Mouse (Mus musculus) myocyte (in vitro differentiated cells): Measurements from ENCODE around the gene RPS10-NUDT3. TPM values are rescaled to one million over a fixed set of nuclear protein-coding genes. Genes with fewer than 3 reads are reported as not detected.

Experiments
- H3K27me3 ChIP-seq: one replicate; pipeline ENCODE4 v1.6.1; 2011; ENCODE audit not compliant: control insufficient read depth, insufficient read depth, insufficient read length
- H3K36me3 ChIP-seq: one replicate; pipeline ENCODE4 v1.6.1; 2011; ENCODE audit not compliant: control insufficient read depth, insufficient read depth
- H3K4me2 ChIP-seq: one replicate; pipeline ENCODE4 v1.6.1; 2011; ENCODE audit warnings: low read depth, control low read depth
- H3K4me3 ChIP-seq: one replicate; pipeline ENCODE4 v1.5.1; 2011; ENCODE audit warnings: mild to moderate bottlenecking, control low read depth, moderate library complexity
- H3K79me2 ChIP-seq: one replicate; pipeline ENCODE4 v1.6.1; 2011; ENCODE audit not compliant: control insufficient read depth, insufficient read depth
- H3ac ChIP-seq: one replicate; pipeline ENCODE4 v1.6.1; 2011; ENCODE audit not compliant: control insufficient read depth, insufficient read length
- CEBPB ChIP-seq: IDR thresholded peaks from 2 replicates; pipeline ENCODE4 v1.6.1; 2011; ENCODE audit warnings: mild to moderate bottlenecking, moderate library complexity; ENCODE audit not compliant: poor library complexity, insufficient read depth, severe bottlenecking
- E2F4 ChIP-seq: IDR thresholded peaks from one replicate; pipeline ENCODE4 v1.6.1; 2011; ENCODE audit warnings: mild to moderate bottlenecking, control low read depth, moderate library complexity; ENCODE audit not compliant: insufficient read depth
- MAX ChIP-seq: IDR thresholded peaks from one replicate; pipeline ENCODE4 v1.6.1; 2011; ENCODE audit warnings: low read depth, mild to moderate bottlenecking, control low read depth
- MYOD1 ChIP-seq, 3 experiments: IDR thresholded peaks; one replicate each; pipeline ENCODE4 v1.6.1; 2011; ENCODE audit warnings: control low read depth in 2 of 3, low read depth in 2 of 3, mild to moderate bottlenecking in 2 of 3, moderate library complexity in 1 of 3; ENCODE audit not compliant: insufficient read length in 2 of 3, control insufficient read depth in 1 of 3
- MYOG ChIP-seq, 3 experiments: IDR thresholded peaks; one replicate each; pipeline ENCODE4 v1.6.1; 2011; ENCODE audit warnings: control low read depth in 2 of 3, low read depth in 2 of 3, mild to moderate bottlenecking in 2 of 3; ENCODE audit not compliant: insufficient read length in 2 of 3, control insufficient read depth in 1 of 3, insufficient read depth in 1 of 3
- POLR2A ChIP-seq: IDR thresholded peaks from one replicate; pipeline ENCODE4 v1.6.1; 2011; ENCODE audit warnings: low read depth, mild to moderate bottlenecking, control low read depth, moderate library complexity; ENCODE audit not compliant: insufficient read length
- POLR2AphosphoS2 ChIP-seq: IDR thresholded peaks from one replicate; pipeline ENCODE4 v1.6.1; 2011; ENCODE audit warnings: low read depth, control low read depth; ENCODE audit not compliant: insufficient read length
- REST ChIP-seq: IDR thresholded peaks from one replicate; pipeline ENCODE4 v1.6.1; 2011; ENCODE audit warnings: mild to moderate bottlenecking, control low read depth, moderate library complexity; ENCODE audit not compliant: insufficient read depth, insufficient read length
- SRF ChIP-seq: IDR thresholded peaks from one replicate; pipeline ENCODE4 v1.6.1; 2011; ENCODE audit warnings: low read depth; ENCODE audit not compliant: control insufficient read depth, insufficient read length
- TCF12 ChIP-seq: IDR thresholded peaks from one replicate; pipeline ENCODE4 v1.6.1; 2011; ENCODE audit warnings: mild to moderate bottlenecking, control low read depth; ENCODE audit not compliant: poor library complexity, insufficient read depth, severe bottlenecking
- TCF3 ChIP-seq: IDR thresholded peaks from one replicate; pipeline ENCODE4 v1.6.1; 2011; ENCODE audit warnings: low read depth, control low read depth; ENCODE audit not compliant: insufficient read length
- USF1 ChIP-seq: IDR thresholded peaks from one replicate; pipeline ENCODE4 v1.6.1; 2011; ENCODE audit warnings: low read depth, mild to moderate bottlenecking, control low read depth, moderate library complexity
- polyA plus RNA-seq: library from polyadenylated mRNA; unstranded; fragments of >200 nt; fragmentation: generic; extraction: Trizol; gene quantifications from one replicate; pipeline ENCODE4 v1.2.1, GENCODE M21; 2012; ENCODE audit warnings: missing spikeins

The RPS10-NUDT3 gene
- polyA plus RNA-seq, 1 experiment: not detected

DNA sequence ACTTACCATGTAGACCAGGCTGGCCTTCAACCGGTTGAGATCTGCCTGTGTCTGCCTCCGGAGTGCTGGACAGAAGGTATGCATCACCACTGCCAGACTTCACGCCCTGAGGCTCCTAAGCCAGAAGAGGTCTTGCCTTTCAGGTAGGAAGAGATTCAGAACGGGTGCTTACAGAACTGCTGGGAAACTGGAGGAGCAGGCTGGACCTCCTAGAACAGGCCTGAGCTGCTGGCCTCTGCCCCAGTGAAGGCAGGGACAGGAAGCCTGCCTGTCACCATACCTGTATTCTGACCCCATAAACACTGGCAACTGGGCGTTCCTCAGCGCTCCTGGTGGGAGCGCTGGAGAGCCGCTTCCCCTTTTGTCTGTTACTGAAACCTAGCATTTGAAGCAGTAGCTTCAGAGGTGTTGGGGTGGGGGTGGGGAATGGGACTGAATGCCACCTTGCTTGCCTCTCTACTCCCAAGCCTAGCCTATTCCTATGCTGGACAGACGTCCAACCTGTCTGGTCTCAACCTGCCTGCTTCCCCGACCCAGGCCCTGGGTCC lies 83.6 kb downstream of the RPS10-NUDT3 start:
- H3ac ChIP-seq: no peak overlapping the region
- H3K79me2 ChIP-seq: no peaks in the 10 kb centered on the region
- H3K4me2 ChIP-seq: no peak overlapping the region
- TF ChIP-seq SRF (no peak), POLR2A (no peak), MYOD1 (IDR thresholded peaks at IDR 0.05; ENCODE audit: control insufficient read depth in 1 of 3, insufficient read length in 2 of 3, low read depth in 2 of 3) (no peak), E2F4 (no peak), CEBPB (no peak), REST (no peak), POLR2AphosphoS2 (no peak), TCF3 (no peak), MAX (no peak), MYOG (IDR thresholded peaks at IDR 0.05; ENCODE audit: control insufficient read depth in 1 of 3, insufficient read depth in 1 of 3, insufficient read length in 2 of 3, low read depth in 2 of 3) (no peak), USF1 (no peak), TCF12 (no peak)
- no peaks in the 10 kb centered on the region for H3K27me3 ChIP-seq
- no peaks in the 10 kb centered on the region for H3K36me3 ChIP-seq
- H3K4me3 ChIP-seq: no peak overlapping the region

DNA sequence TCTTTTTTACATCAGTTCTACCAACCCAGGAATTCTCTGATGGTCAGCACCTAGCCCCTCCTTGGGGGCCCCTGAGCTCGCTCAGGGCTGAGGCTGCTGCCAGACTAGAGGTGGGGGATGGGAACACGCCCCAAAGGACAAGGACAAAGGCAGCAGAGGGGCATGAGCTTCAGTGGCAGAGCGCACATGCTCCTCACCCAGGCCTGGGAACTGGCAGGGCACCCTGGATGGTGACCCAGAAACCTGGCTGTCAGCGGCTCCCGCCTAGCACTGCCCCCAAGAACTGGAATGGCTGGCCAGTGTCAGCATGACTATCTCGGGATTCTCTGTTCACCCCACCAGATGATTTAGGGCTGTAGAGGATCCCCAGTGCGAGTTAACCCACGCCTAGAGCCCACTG lies 85.8 kb downstream of the RPS10-NUDT3 start:
- Histone ChIP-seq H3K4me3 (no peak overlapping the region), H3K36me3 (no peaks in the 10 kb centered on the region), H3K79me2 (no peaks in the 10 kb centered on the region), H3K4me2 (peak overlapping the region; percentile 1), H3ac (no peak overlapping the region), H3K27me3 (no peaks in the 10 kb centered on the region)
- no peak for TF ChIP-seq REST
- no peak for TF ChIP-seq SRF
- no peak for TF ChIP-seq MAX
- TF ChIP-seq POLR2AphosphoS2: no peak
- no peak for TF ChIP-seq CEBPB
- TF ChIP-seq POLR2A: no peak
- TF ChIP-seq MYOD1 (IDR thresholded peaks at IDR 0.05; ENCODE audit: control insufficient read depth in 1 of 3, insufficient read length in 2 of 3, low read depth in 2 of 3): no peak
- TF ChIP-seq E2F4: no peak
- TF ChIP-seq MYOG (IDR thresholded peaks at IDR 0.05; ENCODE audit: control insufficient read depth in 1 of 3, insufficient read depth in 1 of 3, insufficient read length in 2 of 3, low read depth in 2 of 3): no peak
- no peak for TF ChIP-seq TCF12
- TF ChIP-seq USF1: no peak
- TF ChIP-seq TCF3: no peak

DNA sequence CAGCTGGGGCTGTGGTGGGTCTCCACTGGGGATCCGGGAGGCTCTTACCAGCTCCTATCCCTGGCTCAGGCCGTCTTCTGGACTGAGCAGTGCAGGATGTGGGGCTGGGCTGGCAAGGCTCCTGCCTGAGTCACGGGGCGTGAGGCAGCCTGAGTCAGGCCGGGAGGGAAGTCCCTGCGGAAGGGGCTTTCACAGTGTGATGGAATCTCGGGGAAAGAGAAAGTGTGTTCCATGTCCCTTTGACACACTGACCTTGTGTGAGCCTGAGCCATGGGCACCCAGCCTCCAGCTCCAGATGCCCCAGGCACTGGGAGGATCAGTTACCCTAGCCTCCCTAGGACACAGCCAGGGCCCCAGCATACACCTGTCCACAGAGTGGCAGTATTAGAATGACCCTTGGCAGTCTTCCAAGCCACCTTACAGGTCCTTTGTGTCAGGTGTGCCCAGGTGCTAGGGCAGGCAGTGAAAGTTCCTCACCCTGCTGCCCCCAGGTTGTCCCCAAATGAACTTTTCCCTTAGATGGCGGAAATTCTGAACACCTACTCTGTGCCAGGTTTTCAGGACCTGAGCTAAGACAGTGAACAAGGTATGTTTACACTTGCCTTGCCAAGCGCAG lies 87.7 kb downstream of the RPS10-NUDT3 start:
- no peak overlapping the region for H3K4me3 ChIP-seq
- TF ChIP-seq USF1: peak; percentile 11
- TF ChIP-seq MYOD1 (IDR thresholded peaks at IDR 0.05; ENCODE audit: control insufficient read depth in 1 of 3, insufficient read length in 2 of 3, low read depth in 2 of 3): no peak
- peak; percentile 43 for TF ChIP-seq POLR2A
- TF ChIP-seq TCF12: no peak
- H3K79me2 ChIP-seq: no peaks in the 10 kb centered on the region
- no peaks in the 10 kb centered on the region for H3K27me3 ChIP-seq
- no peak overlapping the region for H3ac ChIP-seq
- H3K36me3 ChIP-seq: no peaks in the 10 kb centered on the region
- H3K4me2 ChIP-seq: peak overlapping the region; percentile 80

DNA sequence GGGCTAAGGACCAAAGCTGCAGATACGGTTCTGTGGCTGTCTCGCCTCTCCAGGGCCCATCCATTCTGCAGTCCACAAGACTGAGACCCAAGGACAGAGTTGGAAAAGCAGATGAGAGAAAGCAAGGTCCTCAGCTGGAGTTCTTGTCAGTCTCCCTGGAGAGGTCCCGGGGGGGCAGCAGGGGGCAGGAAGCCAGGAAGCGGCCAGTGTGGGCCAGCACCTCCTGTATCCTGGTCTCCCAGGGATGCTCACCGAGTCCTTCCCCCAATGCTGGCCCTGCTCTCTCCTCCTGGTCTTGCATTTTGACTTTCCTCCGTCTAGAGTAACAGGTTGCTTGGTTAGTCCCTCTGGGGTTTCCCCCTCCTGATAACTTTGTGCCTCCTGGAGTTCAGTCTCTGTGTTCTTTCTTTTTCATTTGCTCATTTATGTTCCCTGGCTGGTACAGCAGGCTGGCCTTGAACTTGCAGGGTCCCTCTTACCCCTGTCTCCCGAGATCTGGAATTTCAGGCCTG lies 88.4 kb downstream of the RPS10-NUDT3 start:
- peak overlapping the region; percentile 80 for H3K4me2 ChIP-seq
- no peak for TF ChIP-seq CEBPB
- H3K4me3 ChIP-seq: no peak overlapping the region
- H3K79me2 ChIP-seq: no peaks in the 10 kb centered on the region
- H3K27me3 ChIP-seq: no peaks in the 10 kb centered on the region
- H3ac ChIP-seq: no peak overlapping the region
- H3K36me3 ChIP-seq: no peaks in the 10 kb centered on the region

DNA sequence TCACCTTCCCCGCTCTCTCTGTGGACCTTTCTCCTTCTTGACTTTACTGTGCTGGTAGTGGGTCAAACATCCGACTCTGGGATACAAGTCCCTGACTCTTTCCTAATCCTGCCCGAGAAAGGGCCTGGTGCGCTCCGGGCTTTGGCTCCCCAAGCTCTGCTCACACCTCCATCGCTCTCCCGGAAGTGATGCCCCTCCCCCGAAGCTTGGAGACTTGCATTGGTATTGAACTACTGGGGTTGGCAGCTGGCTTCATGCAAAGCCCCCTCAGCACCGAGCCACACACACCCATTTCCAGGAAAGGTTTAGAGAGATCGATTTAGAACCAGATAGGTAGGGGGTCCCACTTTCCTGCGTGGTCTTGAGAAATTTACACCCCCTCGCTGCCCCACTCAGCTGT lies 89.0 kb downstream of the RPS10-NUDT3 start:
- no peaks in the 10 kb centered on the region for H3K79me2 ChIP-seq
- H3K4me3 ChIP-seq: no peak overlapping the region
- TF ChIP-seq TCF3 (no peak), MAX (no peak), REST (no peak), MYOG (IDR thresholded peaks at IDR 0.05; ENCODE audit: control insufficient read depth in 1 of 3, insufficient read depth in 1 of 3, insufficient read length in 2 of 3, low read depth in 2 of 3) (no peak), TCF12 (no peak), USF1 (no peak), POLR2AphosphoS2 (no peak), E2F4 (no peak), POLR2A (no peak), CEBPB (no peak), SRF (no peak), MYOD1 (IDR thresholded peaks at IDR 0.05; ENCODE audit: control insufficient read depth in 1 of 3, insufficient read length in 2 of 3, low read depth in 2 of 3) (no peak)
- H3ac ChIP-seq: no peak overlapping the region
- H3K27me3 ChIP-seq: no peaks in the 10 kb centered on the region
- no peak overlapping the region for H3K4me2 ChIP-seq
- H3K36me3 ChIP-seq: no peaks in the 10 kb centered on the region
